In genomic region chr16:92345177-92345576, GRCm38 (mm10) we compare ENCODE assay signal across 14 mouse cellular contexts. TPM values are rescaled to one million over a fixed set of nuclear protein-coding genes. Genes with fewer than 3 reads are reported as not detected.
DNase-seq lines count a peak whose midpoint lies in the region; TF ChIP-seq lines count a peak whose summit lies in the region.
"Had no signal": no experiment of that assay in that cellular context is flagged by ENCODE, and none has a peak within 500 bp of the region (broad histone marks: within the 10 kb centered on the region; RNA-seq: fewer than 3 reads in every experiment).

No protein-coding gene starts in this region.

- peak; percentile 76 to 86 for DNase-seq in adrenal gland, adult (ENCODE audit: inconsistent age in 2 of 2, low spot score in 1 of 2)
- no peak for DNase-seq in adrenal gland, postnatal 4 days (ENCODE audit: low spot score in 2 of 2)
- DNase-seq in MEL (ENCODE audit: low read depth, low spot score) (peak; percentile 31), liver (peak; percentile 40)
- DNase-seq in heart, adult 9 months (ENCODE audit: low spot score in 2 of 2), result peak; percentile 68 to 73
- no peak for DNase-seq in cerebellum, adult 18-20 months
- DNase-seq in retina, postnatal 1 day, result no peak
- no peak for DNase-seq in embryo, embryonic 9.5 days (ENCODE audit: extremely low spot score)
- DNase-seq: left cerebral cortex, postnatal 4 days had no signal

- no peak for TF ChIP-seq RAD21 in MEL (IDR thresholded peaks at IDR 0.05; ENCODE audit: low read depth, low read length)

- peak overlapping the region; percentile 2; the same call in 1 of the 2 replicates for H3K9ac ChIP-seq in MEL (ENCODE audit: control insufficient read depth, low read depth, low read length, poor library complexity, severe bottlenecking)
- H3K9ac ChIP-seq: forebrain, embryonic 12.5 days; kidney, embryonic 15.5 days had no signal

- no peak overlapping the region for H3K27ac ChIP-seq in MEL (ENCODE audit: control insufficient read depth, low read depth, low read length)
- H3K27ac ChIP-seq: forebrain, embryonic 12.5 days; kidney, embryonic 15.5 days had no signal

- H3K27me3 ChIP-seq in MEL (ENCODE audit: control insufficient read depth in 1 of 2, insufficient read depth in 2 of 2, low read length in 2 of 2), result no peaks in the 10 kb centered on the region
- H3K27me3 ChIP-seq: forebrain, embryonic 12.5 days; kidney, embryonic 15.5 days had no signal

- TF ChIP-seq EP300 in MEL (IDR thresholded peaks at IDR 0.05; ENCODE audit: low read depth in 1 of 2, low read length in 2 of 2), result no peak

- H3K36me3 ChIP-seq in MEL (ENCODE audit: control insufficient read depth in 1 of 2, insufficient read depth in 2 of 2, low read length in 2 of 2), result peaks cover 0 to 6% of the 10 kb centered on the region in 2 experiments; a peak in 1 of 4 replicates
- H3K36me3 ChIP-seq: forebrain, embryonic 12.5 days; kidney, embryonic 15.5 days had no signal

- H3K79me2 ChIP-seq in MEL (ENCODE audit: control insufficient read depth, insufficient read depth, low read length, poor library complexity), result no peaks in the 10 kb centered on the region

- H3K4me3 ChIP-seq in MEL (ENCODE audit: control insufficient read depth in 1 of 2, insufficient read depth in 1 of 2, low read depth in 2 of 2, low read length in 2 of 2), result peak overlapping the region in 1 of 2 experiments; percentile 10; a peak in 1 of 4 replicates
- H3K4me3 ChIP-seq: forebrain, embryonic 12.5 days; kidney, embryonic 15.5 days had no signal

- no peak for TF ChIP-seq POLR2A in MEL (IDR thresholded peaks at IDR 0.05; ENCODE audit: control insufficient read depth in 1 of 2, insufficient read depth in 1 of 2, low read depth in 1 of 2, low read length in 2 of 2, poor library complexity in 1 of 2)

- TF ChIP-seq CTCF in MEL (IDR thresholded peaks at IDR 0.05 in 2 of 3, conservative IDR thresholded peaks at IDR 0.05 in 1 of 3; ENCODE audit: control insufficient read depth in 1 of 3, insufficient read depth in 1 of 3, low read depth in 2 of 3, low read length in 3 of 3, poor library complexity in 1 of 3, severe bottlenecking in 1 of 3), result no peak

- peaks cover 0 to 5% of the 10 kb centered on the region in 2 experiments; a peak in 3 of 4 replicates for H3K4me1 ChIP-seq in MEL (ENCODE audit: control insufficient read depth in 1 of 2, insufficient read depth in 2 of 2, low read length in 2 of 2)

- H3K9me3 ChIP-seq in MEL (replicated peaks; ENCODE audit: insufficient read depth, low read length), result no peaks in the 10 kb centered on the region
- H3K9me3 ChIP-seq: forebrain, embryonic 12.5 days; kidney, embryonic 15.5 days had no signal

TF ChIP-seq in MEL, 35 proteins besides CTCF, POLR2A, EP300 and RAD21:
- TF ChIP-seq TAL1 (IDR thresholded peaks at IDR 0.05; ENCODE audit: low read length) (no peak), MYC (IDR thresholded peaks at IDR 0.05; ENCODE audit: low read depth, low read length) (no peak), TBP (IDR thresholded peaks at IDR 0.05; ENCODE audit: low read depth, low read length) (no peak), TCF12 (IDR thresholded peaks at IDR 0.05; ENCODE audit: low read depth, low read length) (no peak), ETS1 (IDR thresholded peaks at IDR 0.05; ENCODE audit: low read depth, low read length) (0 out of 2 replicates have a peak, but pooled peaks have one; percentile 19), MAFK (IDR thresholded peaks at IDR 0.05; ENCODE audit: borderline replicate concordance, low read depth, low read length) (no peak), NRF1 (IDR thresholded peaks at IDR 0.05; ENCODE audit: insufficient read depth, low read depth, low read length, poor library complexity, severe bottlenecking) (no peak), SMC3 (IDR thresholded peaks at IDR 0.05; ENCODE audit: low read depth, low read length) (no peak), GATA1 (IDR thresholded peaks at IDR 0.05; ENCODE audit: low read depth, low read length) (peak; percentile 35; the same call in 1 of the 2 replicates), SIN3A (IDR thresholded peaks at IDR 0.05; ENCODE audit: low read length) (peak; percentile 36; the same call in 1 of the 2 replicates), NELFE (IDR thresholded peaks at IDR 0.05; ENCODE audit: low read depth, low read length) (no peak), MXI1 (IDR thresholded peaks at IDR 0.05; ENCODE audit: low read depth, low read length) (peak; percentile 35; the same call in 1 of the 2 replicates)
TF ChIP-seq in MEL: peak in this region for 4.

RNA-seq across cellular contexts. Expression of gene Kcne1, which starts 14.1 kb away (rescaled TPM):
- under 1 TPM in 1 of 2 experiments, not detected in 1; 0.34 TPM for total RNA-seq in adrenal gland, postnatal 4 days (2021)
- total RNA-seq in MEL (2012; rRNA removed), result not detected in 2 replicates
- polyA plus RNA-seq in MEL (2012; ENCODE audit: insufficient read depth in 1 of 2, insufficient read length in 2 of 2, low read depth in 1 of 2, low replicate concordance in 2 of 2, missing spikeins in 1 of 2), result not detected
- total RNA-seq: granulocyte monocyte progenitor cell, adult 5-6 weeks; left cerebral cortex, postnatal 4 days had no signal
- polyA plus RNA-seq: midbrain, postnatal 0 days had no signal

RNA-seq across cellular contexts. Expression of gene Fam243, which starts 23.9 kb away (rescaled TPM):
- total RNA-seq in adrenal gland, postnatal 4 days (2021), result under 1 TPM in 1 of 2 experiments, not detected in 1; 0.25 TPM
- total RNA-seq in MEL (2012; rRNA removed), result not detected in 2 replicates
- polyA plus RNA-seq in MEL (2012; ENCODE audit: insufficient read depth in 1 of 2, insufficient read length in 2 of 2, low read depth in 1 of 2, low replicate concordance in 2 of 2, missing spikeins in 1 of 2), result not detected
- total RNA-seq: granulocyte monocyte progenitor cell, adult 5-6 weeks; left cerebral cortex, postnatal 4 days; midbrain, postnatal 0 days had no signal
- polyA plus RNA-seq: forebrain, embryonic 12.5 days; kidney, embryonic 15.5 days; midbrain, postnatal 0 days; stomach, embryonic 14.5 days had no signal

RNA-seq across cellular contexts. Expression of gene Smim11, which starts 44.1 kb away (rescaled TPM):
- 10 to 100 TPM; 49.0 to 51.8 TPM for total RNA-seq in adrenal gland, postnatal 4 days (2021)
- total RNA-seq in MEL (2012; rRNA removed), result 70.3 and 84.7 TPM in 2 replicates
- 10 to 100 TPM in 1 of 2 experiments, not detected in 1; 81.5 TPM for polyA plus RNA-seq in MEL (2012; ENCODE audit: insufficient read depth in 1 of 2, insufficient read length in 2 of 2, low read depth in 1 of 2, low replicate concordance in 2 of 2, missing spikeins in 1 of 2)

RNA-seq across cellular contexts. Expression of gene Kcne2, which starts 53.0 kb away (rescaled TPM):
- not detected for total RNA-seq in adrenal gland, postnatal 4 days (2021)
- total RNA-seq in MEL (2012; rRNA removed), result not detected in 2 replicates
- polyA plus RNA-seq in MEL (2012; ENCODE audit: insufficient read depth in 1 of 2, insufficient read length in 2 of 2, low read depth in 1 of 2, low replicate concordance in 2 of 2, missing spikeins in 1 of 2), result under 1 TPM in 1 of 2 experiments, not detected in 1; 0.06 TPM
- total RNA-seq: granulocyte monocyte progenitor cell, adult 5-6 weeks; left cerebral cortex, postnatal 4 days had no signal

Comparison
In these comparisons a context has a peak if more than half of its experiments do, and no peak if none do; other contexts are left out.
1. DNase-seq: peak in adrenal gland, adult (2 of 2), MEL (single experiment), heart, adult 9 months (2 of 2) and liver (single experiment); none in adrenal gland, postnatal 4 days (0 of 2), cerebellum, adult 18-20 months (0 of 2), retina, postnatal 1 day (single experiment) and embryo, embryonic 9.5 days (single experiment).